Mouse (Mus musculus) megakaryocyte-erythroid progenitor cell, adult 5-6 weeks (primary cell): ENCODE measurements around the gene Zcchc9. TPM values are rescaled to one million over a fixed set of nuclear protein-coding genes. Genes with fewer than 3 reads are reported as not detected.
"Not testable (repeated sequence)": the region's sequence is repeated elsewhere in the genome, so short reads cannot be mapped to it uniquely, and the experiment has no call there.

ENCODE experiments used
- ATAC-seq: replicated peaks from 2 replicates; pipeline ENCODE4 v1.8.0; 2016; ENCODE audit warnings: mild to moderate bottlenecking, inconsistent platforms; ENCODE audit not compliant: severe bottlenecking, poor library complexity, low FRiP score, low TSS enrichment
- total RNA-seq, 2 experiments: library from RNA; stranded (forward) in 1 of 2; stranded (reverse) in 1 of 2; fragments of 200-1000, 215-1000 nt in 1 of 2; fragments of >200 nt in 1 of 2; fragmentation: Nextera tagmentation in 1 of 2; gene quantifications; 2 replicates each; pipeline ENCODE4 v1.2.3; 2014 to 2017

Gene Zcchc9
- total RNA-seq, 2 experiments from 2014 or later, result 40.5 to 62.3 TPM

DNA sequence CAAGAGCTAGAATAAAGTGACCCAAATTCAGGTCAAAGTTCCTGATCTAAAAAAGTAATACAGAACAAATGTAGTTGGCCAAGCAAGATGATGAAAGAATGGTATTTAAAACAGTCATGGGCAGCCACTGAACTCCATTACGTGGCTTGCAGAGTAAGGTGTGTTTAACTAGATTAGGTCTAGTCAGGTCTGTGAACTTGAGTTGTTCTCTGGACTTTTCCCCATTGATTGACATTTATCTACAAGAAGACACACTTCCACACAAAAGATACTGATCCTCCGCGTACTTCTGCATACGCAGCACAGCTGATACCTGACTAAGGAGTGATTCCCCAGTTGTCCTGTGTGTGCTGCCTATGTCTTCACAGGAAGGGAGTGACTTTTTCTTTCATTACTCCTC lies 41.9 kb downstream of the Zcchc9 start:
- no peak for ATAC-seq

DNA sequence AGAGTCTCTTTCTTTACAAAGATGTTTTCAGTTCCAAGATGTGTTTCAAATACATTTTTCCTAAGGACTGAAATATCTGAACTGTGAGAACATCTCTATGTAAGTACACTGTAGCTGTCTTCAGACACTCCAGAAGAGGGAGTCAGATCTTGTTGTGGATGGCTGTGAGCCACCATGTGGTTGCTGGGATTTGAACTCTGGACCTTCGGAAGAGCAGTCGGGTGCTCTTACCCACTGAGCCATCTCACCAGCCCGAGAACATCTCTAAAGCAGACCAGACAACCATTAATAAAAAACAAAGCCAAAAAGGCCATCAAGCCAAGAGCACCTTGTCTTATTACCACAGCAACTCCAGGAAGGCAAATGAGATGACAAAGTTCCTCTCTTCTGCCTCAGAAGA lies 43.9 kb downstream of the Zcchc9 start:
- not testable (repeated sequence) for ATAC-seq

DNA sequence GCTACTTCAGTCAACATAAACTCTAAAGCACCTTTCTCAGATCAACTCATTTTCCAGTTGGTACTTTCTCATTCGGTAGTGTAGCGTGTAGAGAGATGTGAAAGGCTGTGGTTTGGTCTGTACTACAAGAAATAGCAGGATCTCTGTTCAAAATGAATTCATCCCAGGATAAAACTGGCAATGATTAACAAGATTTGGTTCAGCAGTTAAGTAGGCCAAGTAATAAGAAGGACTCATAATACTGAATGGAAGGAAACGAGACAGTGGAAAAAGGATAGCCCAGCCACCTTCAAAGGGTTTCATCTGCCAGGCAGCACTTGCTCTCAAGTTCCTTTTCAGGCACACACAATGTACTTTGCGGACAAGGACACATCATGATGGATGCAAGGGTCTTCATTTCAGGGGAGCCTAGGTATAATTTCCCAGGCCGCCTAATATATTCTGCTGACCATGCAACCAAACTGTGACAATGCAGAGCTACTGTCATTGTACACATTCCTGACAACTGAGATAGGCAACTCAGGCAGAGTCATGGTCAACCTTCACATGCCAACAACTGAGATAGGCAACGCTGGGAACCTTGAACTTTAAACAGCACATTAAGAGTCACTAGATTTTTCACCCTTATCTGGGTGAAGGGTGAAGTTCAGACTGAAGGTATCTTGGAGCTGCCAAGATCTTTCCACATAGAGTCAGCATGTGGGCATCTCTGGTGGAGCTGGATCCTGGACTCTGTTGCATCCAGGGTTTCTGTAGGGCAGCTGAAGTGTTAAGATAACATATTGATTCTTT lies 45.7 kb downstream of the Zcchc9 start:
- ATAC-seq, result no peak

DNA sequence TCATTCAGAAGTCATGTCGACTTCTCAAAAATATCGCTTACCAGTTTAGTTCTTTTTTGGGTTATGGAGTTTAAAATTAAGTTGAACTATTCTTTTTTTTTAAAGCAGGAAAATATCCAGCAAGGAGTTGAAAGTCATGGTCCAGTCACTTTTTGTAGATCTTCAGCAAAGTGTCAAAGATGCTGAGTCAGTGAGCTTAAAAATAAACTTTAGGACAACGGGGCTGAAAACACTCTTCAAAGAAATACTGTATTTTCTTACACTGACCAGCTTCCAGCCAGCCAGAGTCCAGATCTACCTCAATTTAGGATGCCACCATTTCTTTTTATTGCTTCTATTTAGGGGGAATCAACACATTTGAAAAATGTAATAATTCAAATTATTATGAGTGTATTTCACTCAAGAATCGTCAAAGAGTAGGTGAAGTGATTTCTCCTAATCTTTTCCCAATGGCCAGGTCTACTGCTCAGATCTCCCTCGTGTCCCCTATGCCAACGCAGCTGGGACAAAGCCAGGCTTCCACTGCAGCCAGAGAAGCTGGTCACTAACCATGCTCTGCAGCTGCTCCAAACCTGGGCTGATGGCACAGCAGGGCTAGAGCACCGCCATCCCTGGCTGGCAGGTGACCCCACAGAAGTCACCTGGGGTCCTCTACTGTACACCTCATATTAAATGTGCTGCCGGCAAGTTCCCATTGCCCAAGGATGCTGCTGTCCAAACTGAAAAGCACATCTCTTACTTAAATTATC lies 47.0 kb downstream of the Zcchc9 start:
- no peak for ATAC-seq

DNA sequence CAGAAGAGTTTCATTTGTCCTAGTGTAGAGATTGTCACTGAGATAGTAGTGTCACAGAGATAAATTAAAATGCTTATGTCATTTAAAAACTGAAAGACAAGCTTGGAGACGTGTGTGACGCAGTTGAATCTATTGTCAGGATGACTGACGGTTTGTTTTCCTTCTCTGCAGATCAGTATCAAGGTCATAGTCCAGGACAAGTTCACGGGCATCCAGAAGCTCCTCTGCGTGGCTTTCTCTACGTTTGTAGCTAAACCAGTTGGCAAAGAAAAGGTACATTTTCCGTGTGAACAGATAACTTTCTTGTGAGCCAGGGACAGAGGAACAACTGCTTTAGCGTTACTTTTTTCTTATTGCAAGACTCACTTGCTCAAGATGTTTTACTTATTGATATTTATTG lies 47.7 kb downstream of the Zcchc9 start:
- ATAC-seq, result no peak

DNA sequence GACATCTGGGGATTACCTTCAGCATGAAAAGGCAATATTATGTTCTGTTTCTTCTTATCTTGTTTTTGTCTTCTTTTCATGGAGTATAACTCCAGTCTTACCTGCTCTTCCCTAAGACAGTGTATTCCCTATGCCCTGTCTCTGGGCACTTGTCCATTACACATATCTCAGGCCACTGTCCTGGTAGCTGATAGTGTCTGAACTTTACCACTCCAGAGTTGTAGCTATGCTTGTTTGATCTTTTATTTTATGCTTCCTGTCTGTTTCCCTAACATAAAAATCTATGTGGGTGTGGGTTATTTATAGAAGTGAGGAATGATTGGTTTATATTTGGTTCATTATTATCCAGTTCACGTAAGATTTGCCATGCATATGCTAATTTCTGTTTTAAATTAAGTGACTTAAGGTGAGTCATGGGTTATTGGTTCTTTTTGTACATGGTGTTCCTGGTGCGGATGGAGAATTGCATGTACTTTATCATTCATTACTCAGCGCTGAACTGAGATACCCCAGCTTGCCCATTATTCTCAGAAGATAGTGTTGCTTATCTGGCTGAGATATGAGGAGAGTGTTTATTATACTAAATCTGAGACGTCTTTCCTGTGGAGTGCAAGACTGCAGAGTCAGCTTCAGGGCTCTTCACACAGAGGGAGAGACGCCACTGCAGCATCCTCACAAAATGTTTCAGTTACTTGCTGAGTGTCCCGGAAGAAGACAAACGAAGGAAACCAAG lies 49.0 kb downstream of the Zcchc9 start:
- no peak for ATAC-seq

DNA sequence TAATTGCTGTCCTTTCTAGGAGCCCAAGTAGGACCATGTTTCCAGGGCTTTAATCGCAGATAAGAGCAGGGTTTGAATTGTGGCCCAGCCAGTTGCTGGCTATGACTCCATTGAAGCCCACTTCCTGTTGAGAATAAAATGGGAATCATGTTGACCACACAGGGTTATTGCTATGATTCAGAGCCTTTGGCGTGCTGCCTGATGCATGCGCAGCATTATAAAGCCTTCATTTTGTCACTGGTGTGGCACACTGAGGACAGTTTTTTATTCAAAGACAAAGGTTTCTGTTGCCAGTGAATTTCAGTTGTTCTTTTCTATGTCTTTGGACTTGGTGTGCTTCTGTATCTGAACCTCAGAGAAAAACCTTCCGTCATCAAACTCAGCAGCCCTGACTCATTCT lies 51.3 kb downstream of the Zcchc9 start:
- ATAC-seq, result no peak

DNA sequence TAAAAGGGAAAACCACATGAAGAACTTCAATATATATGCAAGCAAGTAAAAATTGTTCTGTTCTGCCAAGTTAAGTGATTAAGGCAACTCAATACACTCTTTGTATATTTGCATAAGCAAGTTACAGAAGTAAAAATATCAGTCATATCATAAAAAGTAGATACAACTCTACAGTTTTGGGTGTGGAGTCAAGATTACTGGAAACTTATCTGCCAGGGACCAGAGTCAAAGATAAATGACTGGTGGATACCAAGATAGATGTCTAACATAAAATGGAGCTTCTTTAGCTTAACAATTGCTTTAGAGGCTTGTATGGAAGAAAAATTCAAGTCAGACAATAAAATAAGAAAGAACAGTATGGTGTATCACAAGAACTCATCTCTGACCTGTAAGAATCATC lies 52.7 kb downstream of the Zcchc9 start:
- no peak for ATAC-seq

DNA sequence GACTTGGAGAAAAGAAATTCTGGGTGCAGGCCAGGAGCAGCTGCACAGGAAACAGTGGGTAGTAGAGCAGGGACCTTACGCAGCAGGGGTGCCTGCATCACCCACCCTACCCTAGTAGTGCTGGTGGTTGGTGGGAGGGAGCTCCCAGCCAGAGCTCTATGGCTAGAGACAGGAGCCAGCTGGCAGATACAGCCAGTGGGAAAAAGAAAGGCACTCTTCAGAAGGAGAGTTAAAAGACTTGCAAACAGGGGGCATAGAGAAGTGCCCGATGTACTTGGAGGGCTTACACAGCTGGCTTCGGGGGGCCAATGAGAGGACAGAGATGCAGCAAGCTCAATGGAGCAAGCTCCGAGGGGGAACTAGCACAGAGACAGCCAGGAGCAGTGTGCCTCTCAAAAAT lies 53.8 kb downstream of the Zcchc9 start:
- 0 out of 2 replicates have a peak, but pooled peaks have one; percentile 26 for ATAC-seq

DNA sequence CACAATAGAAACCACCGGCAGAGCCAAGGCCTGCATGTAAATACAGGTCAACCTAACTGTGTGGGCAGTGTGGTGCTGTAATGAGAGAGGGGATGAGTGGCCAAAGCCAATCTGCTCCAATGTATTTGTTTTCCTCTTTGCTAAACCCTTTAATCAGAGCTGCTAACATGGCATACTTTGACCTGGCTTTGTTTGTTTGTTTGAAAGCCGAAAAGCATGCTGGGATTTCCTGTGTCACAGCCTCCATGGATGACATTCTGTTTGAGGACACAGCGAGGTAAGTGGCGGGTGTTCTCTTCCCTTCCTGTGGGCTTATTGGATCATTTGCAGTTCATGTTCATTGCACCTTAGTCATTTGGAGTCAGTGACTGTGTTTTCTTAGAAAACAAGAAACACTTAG lies 57.5 kb downstream of the Zcchc9 start:
- ATAC-seq, result no peak

DNA sequence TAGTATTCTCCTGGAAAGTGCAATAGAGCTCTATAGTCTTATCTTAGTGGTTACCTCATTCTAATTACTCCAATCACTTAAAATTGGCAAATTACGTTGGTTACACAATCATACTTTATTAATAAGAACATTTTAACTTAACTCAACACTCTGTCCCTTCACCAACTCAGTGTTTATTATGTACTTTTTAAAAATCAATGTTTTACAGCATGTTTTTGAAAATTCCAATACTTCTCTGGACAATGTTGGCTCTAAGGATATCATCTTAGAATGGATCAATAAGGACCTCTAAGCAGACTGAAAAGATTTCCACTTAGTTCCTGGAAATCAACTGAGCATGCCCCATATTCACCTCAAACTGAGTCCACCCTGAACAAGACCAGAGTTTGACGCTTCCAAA lies 59.1 kb downstream of the Zcchc9 start:
- no peak for ATAC-seq

Other genes starting within 250 kb of the Zcchc9 start
- not detected in 2 replicates for gene Acot12, start 66.2 kb downstream of the Zcchc9 start, total RNA-seq (2014; fragmentation: Nextera tagmentation)
- not detected in 2 replicates for gene Acot12, start 66.2 kb downstream of the Zcchc9 start, total RNA-seq (2017)
- not detected in 2 replicates for gene Ckmt2, start 69.2 kb upstream of the Zcchc9 start, total RNA-seq (2014; fragmentation: Nextera tagmentation)
- not detected in 2 replicates for gene Ckmt2, start 69.2 kb upstream of the Zcchc9 start, total RNA-seq (2017)